Mouse (Mus musculus) B cell, adult 2 months (primary cell): ENCODE measurements around the gene Sh3bp5l.
A peak's percentile ranks its signal among the peaks of the same experiment; 100 is the strongest.
"Not testable (repeated sequence)": the region's sequence is repeated elsewhere in the genome, so short reads cannot be mapped to it uniquely, and the experiment has no call there.

Source experiments
- DNase-seq, 2 experiments: peaks; one replicate each; pipeline ENCODE4 v3.0.0; 2022

The Sh3bp5l gene

GRCm38 (mm10) chr11:58323570-58324340 is 6.8 kb upstream of the Sh3bp5l start:
- no peak for DNase-seq

- DNase-seq, result no peak
These were observed 5.8 kb upstream of the Sh3bp5l start for GRCm38 (mm10) chr11:58324614-58325229.

GRCm38 (mm10) chr11:58326781-58327180 is 3.7 kb upstream of the Sh3bp5l start:
- DNase-seq, result peak; percentile 52 to 57

GRCm38 (mm10) chr11:58329906-58330275 is 633 bp upstream of the Sh3bp5l start:
- no peak for DNase-seq

- no peak for DNase-seq
These were observed 598 bp downstream of the Sh3bp5l start for GRCm38 (mm10) chr11:58331149-58331495.

- no peak for DNase-seq
These were observed 1.0 kb downstream of the Sh3bp5l start for GRCm38 (mm10) chr11:58331546-58331945.

GRCm38 (mm10) chr11:58334746-58335145 is 4.2 kb downstream of the Sh3bp5l start:
- DNase-seq, result no peak

GRCm38 (mm10) chr11:58346745-58347144 is 16.2 kb downstream of the Sh3bp5l start:
- DNase-seq, result no peak

GRCm38 (mm10) chr11:58350628-58351027 is 20.1 kb downstream of the Sh3bp5l start:
- peak; percentile 24 to 32 for DNase-seq

GRCm38 (mm10) chr11:58351179-58351578 is 20.7 kb downstream of the Sh3bp5l start:
- DNase-seq, result no peak

GRCm38 (mm10) chr11:58352681-58353548 is 22.4 kb downstream of the Sh3bp5l start:
- DNase-seq, result peak in 1 of 2 experiments; percentile 9

GRCm38 (mm10) chr11:58353709-58354108 is 23.2 kb downstream of the Sh3bp5l start:
- DNase-seq, result no peak

GRCm38 (mm10) chr11:58354476-58354875 is 24.0 kb downstream of the Sh3bp5l start:
- no peak for DNase-seq

- no peak for DNase-seq
These were observed 24.4 kb downstream of the Sh3bp5l start for GRCm38 (mm10) chr11:58354927-58355326.

- DNase-seq, result no peak
These were observed 26.5 kb downstream of the Sh3bp5l start for GRCm38 (mm10) chr11:58357042-58357441.

GRCm38 (mm10) chr11:58357844-58358534 is 27.5 kb downstream of the Sh3bp5l start:
- no peak for DNase-seq

GRCm38 (mm10) chr11:58362562-58362961 is 32.0 kb downstream of the Sh3bp5l start:
- not testable (repeated sequence) for DNase-seq

- no peak for DNase-seq
These were observed 33.9 kb downstream of the Sh3bp5l start for GRCm38 (mm10) chr11:58364454-58364853.

- DNase-seq, result not testable (repeated sequence)
These were observed 35.7 kb downstream of the Sh3bp5l start for GRCm38 (mm10) chr11:58366191-58366590.

- no peak for DNase-seq
These were observed 46.7 kb downstream of the Sh3bp5l start for GRCm38 (mm10) chr11:58377273-58377672.

GRCm38 (mm10) chr11:58377686-58378085 is 47.2 kb downstream of the Sh3bp5l start:
- DNase-seq, result no peak

GRCm38 (mm10) chr11:58378763-58379278 is 48.3 kb downstream of the Sh3bp5l start, which contains the start of gene Lypd8:
Gene Lypd8 (plus strand): TSS chr11:58379043.
- no peak for DNase-seq

- no peak for DNase-seq
These were observed 49.0 kb downstream of the Sh3bp5l start for GRCm38 (mm10) chr11:58379516-58379915.
